Mouse (Mus musculus): ENCODE data around the gene Hdac5.

- no peak for TF ChIP-seq CTCF (IDR thresholded peaks at IDR 0.05; ENCODE audit: low read depth)
- no peak for TF ChIP-seq EP300 (IDR thresholded peaks at IDR 0.05; ENCODE audit: low read depth)
Observed at GRCm38 (mm10) chr11:102220451-102220850, 9.5 kb downstream of the Hdac5 start.
